Mouse (Mus musculus) thymus, adult 2 months (tissue): ENCODE measurements around the gene Smim22. TPM values are rescaled to one million over a fixed set of nuclear protein-coding genes. Genes with fewer than 3 reads are reported as not detected.

Experiments
- DNase-seq: peaks from one replicate; pipeline ENCODE4 v3.0.0; 2021
- H3K27ac ChIP-seq: fragments of 200-500 bp; 2 replicates; pipeline ENCODE4 v1.5.1; 2012; ENCODE audit warnings: low read length, control low read depth; ENCODE audit not compliant: control insufficient read depth, insufficient read depth
- H3K27me3 ChIP-seq: fragments of 200-500 bp; 2 replicates; pipeline ENCODE4 v1.6.1; 2012; ENCODE audit warnings: mild to moderate bottlenecking, low read length, moderate library complexity, mixed read lengths; ENCODE audit not compliant: control insufficient read depth, insufficient read depth
- H3K36me3 ChIP-seq: fragments of 200-500 bp; 2 replicates; pipeline ENCODE4 v1.6.1; 2012; ENCODE audit warnings: mild to moderate bottlenecking, low read length, moderate library complexity; ENCODE audit not compliant: control insufficient read depth, insufficient read depth
- H3K4me1 ChIP-seq: fragments of 200-500 bp; replicated peaks from 2 replicates; pipeline ENCODE4 v1.6.1; 2012; ENCODE audit warnings: low read length; ENCODE audit not compliant: control insufficient read depth, insufficient read depth
- H3K4me3 ChIP-seq: fragments of 200-500 bp; 2 replicates; pipeline ENCODE4 v1.5.1; 2012; ENCODE audit warnings: mild to moderate bottlenecking, low read length, control low read depth, moderate library complexity; ENCODE audit not compliant: control insufficient read depth, insufficient read depth
- CTCF ChIP-seq: fragments of 200-500 bp; IDR thresholded peaks from 2 replicates; pipeline ENCODE4 v1.5.1; 2012; ENCODE audit warnings: mild to moderate bottlenecking, control low read depth, low read length, moderate library complexity, borderline replicate concordance; ENCODE audit not compliant: control insufficient read depth, poor library complexity, insufficient read depth; ENCODE audit errors: extremely low read depth
- POLR2A ChIP-seq: fragments of 200-500 bp; IDR thresholded peaks from 2 replicates; pipeline ENCODE4 v1.6.1; 2012; ENCODE audit warnings: mild to moderate bottlenecking, low read length, control low read depth, moderate library complexity; ENCODE audit not compliant: control insufficient read depth, poor library complexity, insufficient read depth; ENCODE audit errors: extremely low read depth
- WGBS: fragments of 180-500 bp; shearing (Covaris S2); methylation state at CpG from one replicate; pipeline ENCODE4 v1.1.7; 2018; 5-methylcytosine and 5-hydroxymethylcytosine counted together
- polyA plus RNA-seq: library from polyadenylated mRNA; depleted of rRNA; stranded (reverse); fragments of >200 nt; gene quantifications from 2 replicates; pipeline ENCODE4 v1.2.3, GENCODE M21; 2012

Smim22 gene
- polyA plus RNA-seq, 1 experiment, result 4.6 TPM

DNA sequence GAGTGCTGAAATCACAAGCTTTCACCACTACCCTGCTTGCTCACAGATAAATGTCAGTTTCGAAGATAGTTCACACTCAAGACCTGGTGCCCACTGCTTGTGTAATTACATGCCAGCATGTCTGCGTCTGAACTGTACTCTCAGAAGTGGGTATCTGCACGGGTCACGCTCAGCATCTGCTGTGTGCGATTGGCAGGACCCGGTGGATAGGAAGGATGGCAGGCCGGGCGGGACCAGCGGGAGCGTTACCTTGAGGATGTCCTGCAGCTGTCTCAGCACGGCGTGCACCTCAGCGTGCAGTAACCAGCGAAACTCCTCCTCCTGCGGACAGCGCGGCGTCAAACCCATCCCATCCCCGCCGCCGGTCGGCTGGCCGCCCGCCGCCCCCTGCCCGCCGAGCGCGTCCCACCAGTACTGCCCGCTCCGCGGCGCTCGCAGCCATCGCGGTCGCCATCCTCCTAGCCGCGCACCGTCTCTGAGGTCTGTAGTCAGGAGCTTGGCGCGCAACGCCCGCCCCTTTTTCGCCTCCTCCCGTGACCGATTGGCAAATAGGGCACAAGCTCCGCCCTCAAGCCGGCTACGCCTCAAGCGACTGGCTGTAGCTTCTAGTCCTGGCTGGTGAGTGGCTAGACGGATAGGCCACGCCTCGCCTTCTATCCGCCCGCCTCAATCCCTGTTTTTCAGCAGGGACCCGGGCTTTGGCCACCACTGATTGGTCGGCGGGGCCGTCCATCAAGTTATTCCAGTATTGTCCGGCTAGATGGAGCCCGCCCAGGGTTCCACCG lies 6.2 kb downstream of the Smim22 start, which contains the start of gene Rogdi:
Rogdi (minus strand) TSS at position 500 of the 785 bp plus-strand sequence.
- peak; percentile 54; the same call in 1 of the 2 replicates for TF ChIP-seq POLR2A
- peak; percentile 44; the same call in 1 of the 2 replicates for TF ChIP-seq CTCF
- Histone ChIP-seq H3K27me3 (no peaks in the 10 kb centered on the region), H3K4me3 (peak within 1 kb of the TSS; percentile 58), H3K27ac (no peak within 1 kb of the TSS), H3K36me3 (peaks cover 22% of the 10 kb centered on the region), H3K4me1 (0 out of 2 replicates have a peak, but pooled peaks cover 2% of the 10 kb centered on the region)
- peak; percentile 96 for DNase-seq
- under 1% methylated on average over 63 of the region's 63 CpGs for WGBS

DNA sequence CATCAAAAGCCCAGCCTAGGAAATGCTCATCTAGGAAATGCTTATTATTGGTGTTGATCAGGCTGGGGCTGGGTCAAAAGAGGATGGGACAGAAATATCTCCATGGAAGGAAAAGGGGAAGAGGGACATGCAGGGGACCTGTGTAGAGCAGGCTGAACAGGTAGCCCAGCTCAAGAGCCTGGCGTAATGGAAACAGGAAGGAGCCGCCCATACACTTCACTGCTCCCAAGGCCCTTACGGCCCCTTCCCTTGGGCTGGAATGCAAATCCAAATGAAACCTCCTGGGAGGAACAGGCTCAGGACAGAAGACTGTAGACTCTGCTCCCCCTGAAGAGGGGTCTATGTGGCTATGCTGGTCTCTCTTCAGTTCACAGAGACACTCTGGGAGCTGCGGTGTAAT lies 7.5 kb downstream of the Smim22 start:
- no peak overlapping the region for H3K27ac ChIP-seq
- peaks cover 35% of the 10 kb centered on the region for H3K36me3 ChIP-seq
- 96% methylated on average over 4 of the region's 4 CpGs for WGBS
- TF ChIP-seq CTCF, result no peak
- TF ChIP-seq POLR2A, result no peak
- no peaks in the 10 kb centered on the region for H3K27me3 ChIP-seq
- H3K4me3 ChIP-seq, result no peak overlapping the region
- no peak for DNase-seq
- 0 out of 2 replicates have a peak, but pooled peaks cover 2% of the 10 kb centered on the region for H3K4me1 ChIP-seq

DNA sequence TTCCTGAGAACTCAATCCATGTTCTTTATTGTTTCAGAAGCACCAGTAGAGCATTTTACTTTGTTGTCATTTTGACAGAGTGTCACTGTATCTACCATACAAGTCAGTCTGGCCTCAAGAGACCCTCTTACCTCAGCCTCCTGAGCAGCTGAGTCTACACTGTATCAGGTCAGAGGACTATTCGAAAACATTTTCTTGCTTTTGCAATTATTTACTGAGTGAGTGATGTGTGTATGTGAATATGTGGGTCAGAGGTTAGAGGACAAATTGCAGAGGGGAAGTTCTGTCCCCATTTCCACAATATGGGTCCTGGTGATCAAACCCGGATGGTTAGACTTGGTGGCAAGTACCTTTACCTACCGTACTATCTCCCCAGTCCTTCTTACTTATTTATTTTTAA lies 16.9 kb downstream of the Smim22 start:
- WGBS, result 94% methylated on average over 3 of the region's 3 CpGs
- no peak for DNase-seq
- Histone ChIP-seq H3K4me1 (no peaks in the 10 kb centered on the region), H3K27me3 (no peaks in the 10 kb centered on the region), H3K36me3 (peaks cover 100% of the 10 kb centered on the region), H3K4me3 (no peak overlapping the region), H3K27ac (no peak overlapping the region)
- TF ChIP-seq CTCF (no peak), POLR2A (no peak)

DNA sequence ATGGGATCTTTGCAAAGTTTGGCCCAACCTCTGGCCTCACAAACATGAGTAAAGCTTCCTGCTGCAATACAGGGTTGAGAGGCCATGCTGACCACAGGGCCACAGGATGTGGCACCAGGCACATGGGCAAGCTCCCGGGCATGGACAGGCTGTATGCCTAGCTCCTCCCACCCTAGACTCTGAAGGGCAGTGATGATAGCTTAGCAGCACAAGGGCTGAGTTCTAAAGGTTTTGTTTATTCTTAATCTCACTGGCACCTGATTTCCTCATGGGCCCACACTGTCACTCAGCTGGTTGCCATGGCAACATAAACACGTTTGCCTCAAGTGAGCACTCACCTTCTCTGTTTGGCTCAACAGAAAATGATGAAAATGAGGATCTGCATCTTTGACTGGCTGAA lies 22.8 kb downstream of the Smim22 start:
- DNase-seq, result no peak
- WGBS, result 47% methylated on average over 2 of the region's 2 CpGs
- no peaks in the 10 kb centered on the region for H3K4me1 ChIP-seq
- H3K36me3 ChIP-seq, result peaks cover 100% of the 10 kb centered on the region
- H3K27ac ChIP-seq, result no peak overlapping the region
- H3K4me3 ChIP-seq, result no peak overlapping the region
- TF ChIP-seq POLR2A (no peak), CTCF (no peak)
- H3K27me3 ChIP-seq, result no peaks in the 10 kb centered on the region

DNA sequence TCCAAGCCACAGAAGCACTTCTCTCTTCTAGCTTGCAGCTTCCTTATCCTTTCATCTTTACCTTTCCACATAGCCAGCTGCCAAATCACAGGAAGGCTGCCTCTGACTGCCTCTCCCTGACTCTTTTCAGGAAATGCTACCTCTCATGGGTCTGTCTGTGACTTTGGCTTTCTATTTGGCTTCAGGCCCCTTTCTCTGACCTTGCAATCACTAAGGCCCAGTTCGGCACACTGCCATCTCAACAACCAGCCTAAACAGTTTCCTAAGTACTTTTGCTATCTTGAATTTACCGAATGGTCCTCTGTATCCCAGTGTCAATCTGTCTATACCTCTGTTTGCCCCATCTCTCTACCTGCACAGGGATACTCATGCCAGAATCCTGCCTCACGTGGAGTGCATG lies 28.5 kb downstream of the Smim22 start:
- no peak for TF ChIP-seq CTCF
- TF ChIP-seq POLR2A, result no peak
- H3K4me3 ChIP-seq, result no peak overlapping the region
- no peaks in the 10 kb centered on the region for H3K27me3 ChIP-seq
- no peak overlapping the region for H3K27ac ChIP-seq
- H3K4me1 ChIP-seq, result no peaks in the 10 kb centered on the region
- H3K36me3 ChIP-seq, result peaks cover 87% of the 10 kb centered on the region
- no peak for DNase-seq
- 97% methylated on average over 3 of the region's 3 CpGs for WGBS

DNA sequence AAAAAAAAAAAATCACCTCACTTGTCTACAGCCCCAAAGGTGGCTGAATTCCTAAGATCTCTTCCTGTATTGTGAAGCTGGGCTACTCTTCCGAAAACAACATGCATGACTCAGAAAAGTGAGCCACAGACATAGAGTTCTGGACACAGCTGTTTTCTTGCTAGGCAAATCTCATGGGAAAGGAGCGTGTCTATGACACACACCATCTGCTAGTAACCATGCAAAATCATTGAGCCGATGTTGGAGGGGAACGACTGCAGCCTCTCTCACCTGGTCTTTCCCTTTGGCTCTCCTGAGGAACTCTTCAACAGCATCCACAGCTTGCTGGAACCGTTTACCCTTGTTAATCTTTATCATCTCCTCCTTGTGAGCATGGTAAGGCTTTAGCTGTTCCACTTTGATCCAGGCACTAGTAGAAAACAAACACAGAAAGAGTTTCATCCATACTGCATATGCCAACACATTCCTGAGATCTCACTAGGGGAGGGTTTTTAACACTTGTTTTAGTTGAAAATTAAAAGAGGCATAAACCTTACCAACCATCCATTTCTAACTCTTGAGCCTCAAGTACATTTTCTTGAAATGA lies 29.7 kb downstream of the Smim22 start:
- Histone ChIP-seq H3K4me1 (no peaks in the 10 kb centered on the region), H3K36me3 (peaks cover 86% of the 10 kb centered on the region), H3K27me3 (no peaks in the 10 kb centered on the region), H3K27ac (no peak overlapping the region), H3K4me3 (no peak overlapping the region)
- WGBS, result 94% methylated on average over 5 of the region's 5 CpGs
- no peak for DNase-seq
- TF ChIP-seq POLR2A (no peak), CTCF (no peak)

DNA sequence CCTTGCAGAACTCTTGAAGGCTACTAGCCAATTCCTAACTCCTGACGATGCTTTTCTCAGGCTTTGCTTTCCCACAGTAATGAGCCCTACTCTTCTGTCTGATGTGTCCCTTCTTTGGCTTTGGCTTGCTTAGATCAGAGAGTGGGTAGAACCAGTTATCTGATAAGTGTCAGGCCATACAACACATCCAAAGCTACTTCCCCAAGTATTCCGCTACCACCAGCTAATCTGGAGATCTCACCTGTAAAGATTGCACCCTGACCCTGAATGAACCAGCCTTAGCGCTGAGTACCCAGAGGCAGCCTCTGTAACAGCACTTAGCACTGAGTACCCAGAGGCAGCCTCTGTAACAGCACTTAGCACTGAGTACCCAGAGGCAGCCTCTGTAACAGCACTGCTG lies 38.2 kb downstream of the Smim22 start:
- Histone ChIP-seq H3K4me1 (peaks cover 3% of the 10 kb centered on the region; the same call in 1 of the 2 replicates), H3K36me3 (peaks cover 62% of the 10 kb centered on the region), H3K4me3 (no peak overlapping the region), H3K27ac (no peak overlapping the region), H3K27me3 (no peaks in the 10 kb centered on the region)
- TF ChIP-seq CTCF, result no peak
- TF ChIP-seq POLR2A, result no peak
- 98% methylated on average over 3 of the region's 3 CpGs for WGBS
- no peak for DNase-seq
